Mouse (Mus musculus): ENCODE measurements around the gene Pim1. TPM values are rescaled to one million over a fixed set of nuclear protein-coding genes. Genes with fewer than 3 reads are reported as not detected.

Gene Pim1
- 229 to 250 TPM (median 234 TPM) in 4 replicates for total RNA-seq (2023)

DNA sequence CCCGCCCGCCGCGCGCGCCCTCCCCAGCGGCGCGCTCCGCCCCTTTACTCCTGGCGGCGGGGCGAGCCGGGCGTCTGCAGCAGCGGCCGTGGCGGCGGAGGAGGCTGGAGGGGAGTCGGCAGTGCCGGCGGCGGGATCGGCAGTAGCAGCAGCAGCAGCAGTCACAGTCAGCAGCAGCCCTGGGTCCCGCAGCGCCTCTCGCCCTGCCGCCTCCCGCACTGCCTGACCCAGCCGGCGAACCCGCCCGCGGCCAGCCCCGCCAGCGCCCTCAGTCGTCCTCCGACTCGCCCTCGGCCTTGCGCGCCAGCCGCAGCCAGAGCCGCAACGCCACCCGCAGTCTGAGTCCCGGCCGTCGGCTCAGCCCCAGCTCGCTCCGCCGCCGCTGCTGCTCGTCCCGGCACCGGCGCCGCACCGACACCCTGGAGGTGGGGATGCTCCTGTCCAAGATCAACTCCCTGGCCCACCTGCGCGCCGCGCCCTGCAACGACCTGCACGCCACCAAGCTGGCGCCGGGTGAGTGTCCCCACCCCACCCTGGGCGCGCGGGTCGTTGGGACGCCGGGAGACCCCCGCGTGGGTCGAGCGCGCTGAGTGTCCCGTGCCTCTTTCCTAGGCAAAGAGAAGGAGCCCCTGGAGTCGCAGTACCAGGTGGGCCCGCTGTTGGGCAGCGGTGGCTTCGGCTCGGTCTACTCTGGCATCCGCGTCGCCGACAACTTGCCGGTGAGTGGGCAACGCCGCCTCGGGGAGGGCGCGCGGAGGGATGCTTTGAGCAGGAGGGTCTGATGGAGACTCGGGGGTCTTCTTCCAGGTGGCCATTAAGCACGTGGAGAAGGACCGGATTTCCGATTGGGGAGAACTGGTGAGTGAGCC lies at the start of gene Pim1:
Pim1 (plus strand) TSS at position 41 of the 869 bp plus-strand sequence.

Other genes with a start within 250 kb of the Pim1 start
- gene Ppil1, start 226.6 kb upstream of the Pim1 start, total RNA-seq (2023), result 16.2 to 21.0 TPM (median 18.3 TPM) in 4 replicates
- gene BC004004, start 222.0 kb upstream of the Pim1 start, total RNA-seq (2023), result 112 to 123 TPM (median 119 TPM) in 4 replicates
- 1.0 to 1.8 TPM (median 1.6 TPM) in 4 replicates for gene Pi16, start 173.1 kb upstream of the Pim1 start, total RNA-seq (2023)
- gene Mtch1, start 142.8 kb upstream of the Pim1 start, total RNA-seq (2023), result 78.8 to 102 TPM (median 90.8 TPM) in 4 replicates
- gene Fgd2, start 129.8 kb upstream of the Pim1 start, total RNA-seq (2023), result 469 to 496 TPM (median 482 TPM) in 4 replicates
- gene Gm17657, start 58.9 kb downstream of the Pim1 start, total RNA-seq (2023), result not detected in 4 replicates
- 20.6 to 25.1 TPM (median 23.4 TPM) in 4 replicates for gene Tbc1d22b, start 59.0 kb downstream of the Pim1 start, total RNA-seq (2023)
- not detected in 4 replicates for gene Tmem217, start 61.6 kb downstream of the Pim1 start, total RNA-seq (2023)
- 50.9 to 58.7 TPM (median 55.2 TPM) in 4 replicates for gene Rnf8, start 124.0 kb downstream of the Pim1 start, total RNA-seq (2023)
- 18.6 to 24.5 TPM (median 20.7 TPM) in 4 replicates for gene Gm28043, start 124.1 kb downstream of the Pim1 start, total RNA-seq (2023)
- 202 to 240 TPM (median 219 TPM) in 4 replicates for gene Cmtr1, start 169.8 kb downstream of the Pim1 start, total RNA-seq (2023)
- 14.3 to 17.1 TPM (median 14.9 TPM) in 4 replicates for gene Ccdc167, start 226.3 kb downstream of the Pim1 start, total RNA-seq (2023)